Mouse (Mus musculus) ovary, adult 2 months (tissue): ENCODE measurements around the gene Swi5. TPM values are rescaled to one million over a fixed set of nuclear protein-coding genes. Genes with fewer than 3 reads are reported as not detected.

Experiments
- polyA plus RNA-seq: library from polyadenylated mRNA; depleted of rRNA; stranded (reverse); fragments of >200 nt; gene quantifications from 2 replicates; pipeline ENCODE4 v1.2.3, GENCODE M21; 2012; rRNA removed

The Swi5 gene
- polyA plus RNA-seq = 134 and 165 TPM in 2 replicates

GRCm38 (mm10) chr2:32287923-32288367, at the start of gene Swi5:
Gene Swi5, minus strand, starts transcription at chr2:32288075.

GRCm38 (mm10) chr2:32287334-32287840, 488 bp downstream of the Swi5 start, which contains the start of gene Golga2:
Gene Golga2, plus strand, starts transcription at chr2:32287384.

GRCm38 (mm10) chr2:32259657-32260417, 28.0 kb downstream of the Swi5 start, which contains the start of gene Uck1:
Gene Uck1, minus strand, starts transcription at chr2:32260159.

GRCm38 (mm10) chr2:32235886-32236759, 51.8 kb downstream of the Swi5 start, which contains the start of gene Pomt1:
Gene Pomt1, plus strand, starts transcription at chr2:32236590.

Other genes starting within 250 kb of the Swi5 start
- 20.4 and 35.3 TPM in 2 replicates for gene Fam78a, start 203.2 kb downstream of the Swi5 start, polyA plus RNA-seq
- 38.3 and 48.7 TPM in 2 replicates for gene Plpp7, start 192.5 kb downstream of the Swi5 start, polyA plus RNA-seq
- gene Prrc2b, start 137.0 kb downstream of the Swi5 start, polyA plus RNA-seq = 90.9 and 101 TPM in 2 replicates
- 74.2 and 83.8 TPM in 2 replicates for gene Pomt1, start 51.5 kb downstream of the Swi5 start, polyA plus RNA-seq
- 225 and 238 TPM in 2 replicates for gene Uck1, start 27.9 kb downstream of the Swi5 start, polyA plus RNA-seq
- gene Golga2, start 691 bp downstream of the Swi5 start, polyA plus RNA-seq = 49.3 and 53.1 TPM in 2 replicates
- 395 and 555 TPM in 2 replicates for gene Ciz1, start 64.3 kb upstream of the Swi5 start, polyA plus RNA-seq
- 141 and 169 TPM in 2 replicates for gene Dnm1, start 65.3 kb upstream of the Swi5 start, polyA plus RNA-seq
- gene 1110008P14Rik, start 93.9 kb upstream of the Swi5 start, polyA plus RNA-seq = 335 and 395 TPM in 2 replicates
- 201 and 263 TPM in 2 replicates for gene Lcn2, start 100.2 kb upstream of the Swi5 start, polyA plus RNA-seq
- 32.5 and 39.0 TPM in 2 replicates for gene Ptges2, start 107.8 kb upstream of the Swi5 start, polyA plus RNA-seq
- gene Naif1, start 162.4 kb upstream of the Swi5 start, polyA plus RNA-seq = 5.6 and 7.1 TPM in 2 replicates
- 17.3 and 18.1 TPM in 2 replicates for gene Slc25a25, start 163.4 kb upstream of the Swi5 start, polyA plus RNA-seq
- gene Fam102a, start 247.3 kb upstream of the Swi5 start, polyA plus RNA-seq = 31.7 and 37.3 TPM in 2 replicates